Mouse (Mus musculus) liver, embryonic 14.5 days (tissue): ENCODE measurements at regions not wholly inside any gene's neighbourhood (a gene's known extent, or its start where the extent isn't known, plus 50 kb on each side); places are given as distances from the start of the nearest gene placed in this dataset.

Experiments used
- CTCF ChIP-seq: IDR thresholded peaks from 2 replicates; pipeline ENCODE4 v1.5.1; 2016; ENCODE audit warnings: antibody characterized with exemption, low read depth, control low read depth
- EP300 ChIP-seq: IDR thresholded peaks from 2 replicates; pipeline ENCODE4 v1.6.1; 2016; ENCODE audit warnings: antibody characterized with exemption, low read depth

DNA sequence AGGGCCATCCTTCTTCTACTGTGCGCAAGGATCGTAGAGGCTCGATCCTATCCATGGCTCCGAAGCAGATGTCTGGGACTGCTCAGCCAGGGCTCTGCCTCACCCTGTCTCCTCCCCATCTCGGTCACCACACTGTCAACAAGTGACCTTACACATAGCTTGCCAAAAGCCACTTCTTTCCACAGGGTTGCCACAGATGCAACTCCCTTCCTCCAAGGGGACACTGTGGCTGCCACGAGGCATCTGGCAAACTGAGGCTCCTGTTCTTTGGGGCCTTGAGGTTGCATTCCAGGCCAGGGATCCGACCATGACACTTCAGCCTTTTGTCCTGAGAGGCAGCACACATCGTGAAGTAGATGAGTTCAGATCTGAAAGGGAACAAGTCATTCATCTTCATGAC is 112.5 kb upstream of the Irf2bp2 start:
- TF ChIP-seq CTCF (no peak), EP300 (no peak)
